Mouse (Mus musculus) thymus, postnatal 4 days (tissue): ENCODE data around the gene Obp2b.

Source experiments
- DNase-seq: peaks from one replicate; pipeline ENCODE4 v3.0.0; 2021

Gene Obp2b

GRCm38 (mm10) chr2:25780921-25781320 lies 44.1 kb downstream of the Obp2b start:
- no peak for DNase-seq

- no peak for DNase-seq
These were observed 45.1 kb downstream of the Obp2b start, which contains the start of gene Gm13539 for GRCm38 (mm10) chr2:25781957-25782356. TSS of gene Gm13539 (plus strand) at chr2:25782257.

GRCm38 (mm10) chr2:25785573-25786322 lies 48.9 kb downstream of the Obp2b start:
- no peak for DNase-seq

GRCm38 (mm10) chr2:25789092-25789491 lies 52.3 kb downstream of the Obp2b start:
- no peak for DNase-seq
